Mouse (Mus musculus) cerebellum, adult 18-20 months (tissue): ENCODE measurements at regions not wholly inside any gene's neighbourhood (a gene's known extent, or its start where the extent isn't known, plus 50 kb on each side); places are given as distances from the start of the nearest gene placed in this dataset.

Source experiments
- DNase-seq, 2 experiments: peaks; one replicate each; pipeline ENCODE4 v3.0.0; 2021

GRCm38 (mm10) chr13:68372631-68373030 is 209.3 kb downstream of the Mtrr start:
- DNase-seq: peak in 1 of 2 experiments; percentile 1
